Mouse (Mus musculus): ENCODE results near the gene Farsa.
"Not testable (repeated sequence)": the region's sequence is repeated elsewhere in the genome, so short reads cannot be mapped to it uniquely, and the experiment has no call there.

The Farsa gene

GRCm38 (mm10) chr8:84874339-84874738 lies 17.6 kb downstream of the Farsa start:
- DNase-seq (ENCODE audit: low spot score) = no peak

GRCm38 (mm10) chr8:84877297-84878035 lies 20.7 kb downstream of the Farsa start:
- DNase-seq (ENCODE audit: low spot score) = no peak

GRCm38 (mm10) chr8:84878915-84879314 lies 22.1 kb downstream of the Farsa start:
- no peak for DNase-seq (ENCODE audit: low spot score)

GRCm38 (mm10) chr8:84884728-84885127 lies 27.9 kb downstream of the Farsa start:
- no peak for DNase-seq (ENCODE audit: low spot score)

GRCm38 (mm10) chr8:84888280-84888679 lies 31.5 kb downstream of the Farsa start:
- DNase-seq (ENCODE audit: low spot score) = no peak

- DNase-seq (ENCODE audit: low spot score) = no peak
Measured at GRCm38 (mm10) chr8:84889141-84889540, 32.4 kb downstream of the Farsa start.

GRCm38 (mm10) chr8:84892993-84893708 lies 36.4 kb downstream of the Farsa start:
- DNase-seq (ENCODE audit: low spot score) = no peak

GRCm38 (mm10) chr8:84893709-84894134 lies 36.9 kb downstream of the Farsa start, which contains the start of gene Gcdh:
Gene Gcdh, minus strand, starts transcription at chr8:84893921.
- peak; percentile 88 for DNase-seq (ENCODE audit: low spot score)

GRCm38 (mm10) chr8:84895963-84896362 lies 39.2 kb downstream of the Farsa start:
- no peak for DNase-seq (ENCODE audit: low spot score)

- no peak for DNase-seq (ENCODE audit: low spot score)
Measured at GRCm38 (mm10) chr8:84901071-84901470, 44.3 kb downstream of the Farsa start.

GRCm38 (mm10) chr8:84901752-84902151 lies 45.0 kb downstream of the Farsa start, which contains the start of gene Klf1:
Gene Klf1, plus strand, starts transcription at chr8:84901928.
- no peak for DNase-seq (ENCODE audit: low spot score)

- no peak for DNase-seq (ENCODE audit: low spot score)
Measured at GRCm38 (mm10) chr8:84902367-84902919, 45.7 kb downstream of the Farsa start.

GRCm38 (mm10) chr8:84902920-84903661 lies 46.3 kb downstream of the Farsa start:
- DNase-seq (ENCODE audit: low spot score) = peak; percentile 88

- DNase-seq (ENCODE audit: low spot score) = no peak
Measured at GRCm38 (mm10) chr8:84904351-84904750, 47.6 kb downstream of the Farsa start.

- DNase-seq (ENCODE audit: low spot score) = no peak
Measured at GRCm38 (mm10) chr8:84907037-84907436, 50.2 kb downstream of the Farsa start.

GRCm38 (mm10) chr8:84907493-84907892 lies 50.7 kb downstream of the Farsa start:
- no peak for DNase-seq (ENCODE audit: low spot score)

GRCm38 (mm10) chr8:84907979-84908378 lies 51.2 kb downstream of the Farsa start:
- DNase-seq (ENCODE audit: low spot score) = not testable (repeated sequence)

GRCm38 (mm10) chr8:84908421-84909161 lies 51.8 kb downstream of the Farsa start, which contains the start of gene Dnase2a:
Gene Dnase2a, plus strand, starts transcription at chr8:84908560.
- peak; percentile 90 for DNase-seq (ENCODE audit: low spot score)

- no peak for DNase-seq (ENCODE audit: low spot score)
Measured at GRCm38 (mm10) chr8:84909162-84909767, 52.5 kb downstream of the Farsa start.

- no peak for DNase-seq (ENCODE audit: low spot score)
Measured at GRCm38 (mm10) chr8:84909949-84910348, 53.2 kb downstream of the Farsa start.

GRCm38 (mm10) chr8:84910551-84910950 lies 53.8 kb downstream of the Farsa start:
- no peak for DNase-seq (ENCODE audit: low spot score)

Measured in testis, postnatal 14 days (tissue).